Mouse (Mus musculus): ENCODE results near the gene Cfap298. TPM values are rescaled to one million over a fixed set of nuclear protein-coding genes. Genes with fewer than 3 reads are reported as not detected.

The Cfap298 gene
- polyA plus RNA-seq, 1 experiment from 2014 or later = 37.0 TPM

DNA sequence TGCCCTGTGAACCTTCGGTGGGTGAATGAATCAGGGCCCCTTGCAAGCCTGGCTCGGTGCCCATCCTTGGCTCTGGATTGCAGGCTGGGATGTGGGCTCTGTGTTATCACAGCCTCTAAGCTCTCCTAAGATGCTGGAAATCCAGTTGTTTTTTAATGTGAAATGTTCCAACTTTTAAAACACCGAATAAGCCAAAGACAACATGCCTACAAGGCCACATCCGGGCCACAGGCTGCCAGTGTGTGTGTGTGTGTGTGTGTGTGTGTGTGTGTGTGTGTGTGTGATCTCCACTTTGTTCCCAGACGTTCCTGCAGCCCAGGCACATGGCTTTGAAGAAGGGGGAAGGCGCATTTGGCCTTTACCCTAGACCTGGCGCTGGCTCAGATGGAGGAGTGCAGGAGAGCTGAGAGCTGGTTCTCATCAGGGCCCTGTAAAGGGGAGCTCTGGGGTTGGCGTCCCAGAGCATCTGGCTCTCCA lies 52.4 kb downstream of the Cfap298 start:
- peak; percentile 84 for ATAC-seq (ENCODE audit: low FRiP score, low read depth)
- H3K27ac ChIP-seq = peak overlapping the region; percentile 70
- H3K4me1 ChIP-seq = peaks cover 42% of the 10 kb centered on the region
- H3K4me3 ChIP-seq = no peak overlapping the region
- no peaks in the 10 kb centered on the region for H3K9me3 ChIP-seq
- no peaks in the 10 kb centered on the region for H3K27me3 ChIP-seq
- 32% methylated on average over 8 of the region's 8 CpGs for WGBS
- H3K36me3 ChIP-seq = no peaks in the 10 kb centered on the region
- H3K9ac ChIP-seq = no peak overlapping the region
- H3K4me2 ChIP-seq (replicated peaks) = no peak overlapping the region

DNA sequence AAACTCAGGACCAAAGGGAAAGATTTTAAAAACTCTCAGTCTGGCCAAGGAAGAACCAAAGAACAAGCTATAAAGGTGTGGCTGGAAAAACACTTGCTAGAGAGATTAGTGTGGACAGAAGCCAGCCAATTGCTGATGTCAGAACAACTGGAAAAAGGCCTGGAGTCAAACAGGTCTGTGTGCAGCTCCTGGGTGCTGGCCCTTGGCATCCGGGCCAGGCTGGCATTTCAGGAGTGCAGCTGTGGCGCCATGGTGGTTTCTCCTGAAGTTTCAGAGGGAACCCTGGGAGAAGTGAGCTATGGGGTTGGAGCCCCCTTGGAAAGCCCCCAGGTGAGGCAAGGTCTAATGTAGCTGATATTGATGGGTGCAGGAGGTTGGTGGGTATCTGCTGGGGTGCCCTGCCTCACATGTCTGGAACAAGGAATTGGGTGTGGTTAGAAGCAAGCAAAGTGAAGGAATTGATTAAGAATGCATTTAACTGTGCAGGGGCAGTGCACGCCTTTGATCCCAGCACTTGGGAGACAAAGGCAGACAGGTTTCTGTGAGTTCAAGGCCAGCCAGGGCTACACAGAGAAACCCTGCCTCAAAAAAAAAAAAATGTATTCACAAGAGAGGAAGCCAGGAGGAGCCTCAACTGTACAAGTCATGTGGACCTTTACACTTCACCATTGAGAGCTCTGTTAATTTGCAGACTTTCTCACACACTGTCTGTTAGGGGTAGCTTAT lies 56.6 kb downstream of the Cfap298 start:
- no peak overlapping the region for H3K27ac ChIP-seq
- H3K4me3 ChIP-seq = no peak overlapping the region
- H3K9me3 ChIP-seq = no peaks in the 10 kb centered on the region
- ATAC-seq (ENCODE audit: low FRiP score, low read depth) = no peak
- H3K36me3 ChIP-seq = no peaks in the 10 kb centered on the region
- no peak overlapping the region for H3K9ac ChIP-seq
- 81% methylated on average over 3 of the region's 3 CpGs for WGBS
- peaks cover 23% of the 10 kb centered on the region for H3K4me1 ChIP-seq
- H3K27me3 ChIP-seq = no peaks in the 10 kb centered on the region
- no peak overlapping the region for H3K4me2 ChIP-seq (replicated peaks)

Small RNA genes within 50 kb of the gene (microRNA-seq; reads per million reads assigned to microRNA genes)
- not detected for gene Gm22933

Other genes starting within 250 kb of the Cfap298 start
- gene Mis18a, start 207.7 kb downstream of the Cfap298 start, polyA plus RNA-seq (2015; fragmentation: Nextera tagmentation; extraction: Ambion mirVana) = 70.7 and 74.5 TPM in 2 replicates
- 0.45 TPM in 1 of 2 replicates, not detected in the other for gene Mrap, start 196.9 kb downstream of the Cfap298 start, polyA plus RNA-seq (2015; fragmentation: Nextera tagmentation; extraction: Ambion mirVana)
- 9.4 and 11.8 TPM in 2 replicates for gene Urb1, start 124.7 kb downstream of the Cfap298 start, polyA plus RNA-seq (2015; fragmentation: Nextera tagmentation; extraction: Ambion mirVana)
- gene Eva1c, start 108.4 kb downstream of the Cfap298 start, polyA plus RNA-seq (2015; fragmentation: Nextera tagmentation; extraction: Ambion mirVana) = 1.5 and 2.6 TPM in 2 replicates
- 8.4 and 11.0 TPM in 2 replicates for gene Synj1, start 76.2 kb upstream of the Cfap298 start, polyA plus RNA-seq (2015; fragmentation: Nextera tagmentation; extraction: Ambion mirVana)
- gene Paxbp1, start 109.4 kb upstream of the Cfap298 start, polyA plus RNA-seq (2015; fragmentation: Nextera tagmentation; extraction: Ambion mirVana) = 72.3 and 73.1 TPM in 2 replicates
- 0.11 and 0.55 TPM in 2 replicates for gene 4932438H23Rik, start 160.0 kb upstream of the Cfap298 start, polyA plus RNA-seq (2015; fragmentation: Nextera tagmentation; extraction: Ambion mirVana)

Measured in limb, embryonic 13.5 days (tissue).